Mouse (Mus musculus): Measurements from ENCODE around the gene Cnot6. TPM values are rescaled to one million over a fixed set of nuclear protein-coding genes. Genes with fewer than 3 reads are reported as not detected.

The Cnot6 gene
- polyA plus RNA-seq, 1 experiment = 74.3 TPM

DNA sequence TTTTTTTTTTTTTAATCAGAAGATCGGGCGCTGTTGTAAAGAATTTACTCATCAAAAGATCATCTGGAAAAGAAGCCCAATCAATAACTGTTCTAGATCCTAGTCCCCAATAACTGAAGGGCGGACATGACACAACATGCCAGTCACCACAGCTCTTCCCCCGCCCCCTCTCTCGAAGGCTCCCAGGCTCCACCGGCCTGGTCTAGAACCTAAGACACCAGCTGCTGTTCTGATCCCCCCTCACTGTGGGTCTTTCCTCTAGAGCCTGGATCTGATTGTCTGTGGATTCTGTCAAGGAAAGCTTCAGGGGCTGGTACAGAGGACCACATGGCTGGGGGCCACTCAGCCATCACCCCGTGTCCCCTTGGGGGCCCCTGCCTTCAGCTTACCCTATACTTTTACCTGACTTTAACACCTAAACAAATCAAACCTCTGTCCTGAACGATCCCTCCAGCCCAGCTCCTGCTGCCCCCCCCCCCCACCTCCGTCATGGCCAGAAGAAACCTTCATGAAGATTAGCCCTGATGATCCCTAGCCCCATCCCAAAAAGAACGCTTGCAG, 60.7 kb downstream of the Cnot6 start:
- no peak for DNase-seq (ENCODE audit: low read depth)
- no peak for TF ChIP-seq CTCF (IDR thresholded peaks at IDR 0.05; ENCODE audit: borderline replicate concordance, extremely low read depth, insufficient read depth, insufficient read length)

DNA sequence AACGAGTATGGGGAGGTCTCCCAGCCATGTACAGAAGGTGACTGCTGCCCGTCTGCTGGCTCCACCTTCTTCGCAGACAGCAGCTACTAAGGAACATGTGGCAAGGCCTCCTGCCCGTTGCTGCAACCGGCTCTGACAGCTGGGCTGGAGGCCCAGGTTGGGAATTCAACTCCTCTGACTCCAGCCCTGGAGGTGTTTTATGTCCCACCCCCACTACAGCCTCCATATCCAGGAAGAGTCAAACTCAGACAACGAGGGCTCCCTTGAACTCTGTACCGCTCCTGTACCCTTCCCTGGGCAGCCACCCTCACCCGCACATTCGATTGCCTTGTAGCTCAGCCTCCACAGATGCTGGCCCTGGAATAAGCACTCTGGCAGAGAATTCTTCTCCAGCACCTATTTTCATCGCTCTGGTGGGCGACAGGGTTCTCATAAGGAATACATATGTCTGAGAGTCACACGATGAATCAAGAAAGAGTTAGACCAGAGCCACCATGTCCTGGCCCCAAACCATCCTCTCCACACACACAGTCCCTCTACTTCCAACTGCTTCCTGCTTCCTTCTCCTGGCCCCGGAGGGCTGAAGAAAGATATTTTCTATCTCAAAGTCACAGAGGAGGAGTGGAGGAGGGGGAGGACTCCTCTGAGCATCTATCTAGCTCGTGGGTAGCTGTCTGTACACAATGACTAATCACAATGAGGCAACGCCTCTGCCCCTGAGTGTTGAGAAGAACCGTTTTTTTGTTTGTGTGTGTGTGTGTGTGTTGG, 61.3 kb downstream of the Cnot6 start:
- no peak for TF ChIP-seq POLR2A (IDR thresholded peaks at IDR 0.05; ENCODE audit: borderline replicate concordance, extremely low read depth, insufficient read depth, insufficient read length, poor library complexity, severe bottlenecking)
- DNase-seq (ENCODE audit: low read depth) = no peak

DNA sequence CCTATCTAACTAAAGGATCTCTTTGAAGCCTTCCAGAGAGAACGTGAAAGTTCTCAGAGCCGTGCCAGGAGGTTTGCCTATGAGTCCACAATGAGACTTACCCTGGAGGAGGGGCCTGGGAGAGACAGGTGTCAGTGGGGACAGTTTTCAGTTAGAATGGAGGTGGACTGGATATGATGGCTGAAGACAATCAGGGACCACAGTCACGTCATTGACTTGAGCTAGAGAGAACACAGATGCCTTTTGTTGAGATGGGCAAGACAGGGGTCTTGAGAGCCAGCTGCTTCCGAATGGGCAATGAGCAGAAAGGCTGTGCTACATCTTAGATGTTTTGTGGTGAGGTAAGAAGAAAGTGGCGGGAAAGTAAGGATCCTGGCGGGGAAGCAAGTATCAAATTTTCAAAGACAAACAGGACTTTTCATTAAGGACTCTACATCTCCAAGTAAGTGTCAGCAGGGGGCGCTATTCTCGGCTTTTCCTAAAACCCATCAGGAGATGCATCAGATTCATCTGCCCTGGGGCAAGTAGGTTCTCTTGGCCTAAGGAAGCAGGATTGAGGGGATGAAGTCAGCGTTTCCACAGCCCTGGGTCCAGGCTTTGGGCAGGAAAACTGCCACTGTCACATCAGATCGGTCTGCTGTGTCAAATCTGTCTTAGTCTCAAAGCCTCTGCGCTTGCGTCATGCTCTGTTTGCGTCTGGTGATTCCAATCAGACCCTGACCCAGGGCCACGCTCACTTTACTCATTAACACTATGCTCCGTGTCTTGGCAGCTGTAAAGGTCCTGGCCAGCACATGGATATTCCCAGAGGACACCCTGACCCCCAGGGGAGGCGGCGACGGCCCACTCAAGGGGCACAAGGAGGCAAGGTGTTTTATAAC, 62.2 kb downstream of the Cnot6 start:
- TF ChIP-seq POLR2A (IDR thresholded peaks at IDR 0.05; ENCODE audit: borderline replicate concordance, extremely low read depth, insufficient read depth, insufficient read length, poor library complexity, severe bottlenecking) = no peak
- peak; percentile 45; the same call in 1 of the 2 replicates for TF ChIP-seq CTCF (IDR thresholded peaks at IDR 0.05; ENCODE audit: borderline replicate concordance, extremely low read depth, insufficient read depth, insufficient read length)
- peak; percentile 42 for DNase-seq (ENCODE audit: low read depth)

DNA sequence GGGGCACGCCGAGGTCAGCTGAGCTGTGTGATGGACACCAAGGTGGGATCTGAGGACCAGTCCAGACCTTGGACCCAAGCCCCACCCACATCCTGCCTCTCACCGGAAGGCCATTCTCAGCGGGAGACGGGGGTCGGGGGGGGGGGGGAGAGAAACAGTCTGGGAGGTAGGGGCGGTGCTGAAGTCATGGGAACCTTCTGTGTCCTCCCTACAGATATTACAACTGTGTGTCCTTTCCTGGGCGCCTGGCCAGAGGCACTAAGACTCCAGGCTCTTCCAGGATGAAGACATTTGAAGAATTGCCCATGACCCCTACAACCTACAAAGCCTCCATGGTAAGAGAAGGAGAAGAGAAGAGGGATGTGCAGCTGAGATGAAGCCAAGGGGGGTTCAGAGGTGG, 66.8 kb downstream of the Cnot6 start:
- TF ChIP-seq POLR2A (IDR thresholded peaks at IDR 0.05; ENCODE audit: borderline replicate concordance, extremely low read depth, insufficient read depth, insufficient read length, poor library complexity, severe bottlenecking) (no peak), CTCF (IDR thresholded peaks at IDR 0.05; ENCODE audit: borderline replicate concordance, extremely low read depth, insufficient read depth, insufficient read length) (no peak)
- no peak for DNase-seq (ENCODE audit: low read depth)

DNA sequence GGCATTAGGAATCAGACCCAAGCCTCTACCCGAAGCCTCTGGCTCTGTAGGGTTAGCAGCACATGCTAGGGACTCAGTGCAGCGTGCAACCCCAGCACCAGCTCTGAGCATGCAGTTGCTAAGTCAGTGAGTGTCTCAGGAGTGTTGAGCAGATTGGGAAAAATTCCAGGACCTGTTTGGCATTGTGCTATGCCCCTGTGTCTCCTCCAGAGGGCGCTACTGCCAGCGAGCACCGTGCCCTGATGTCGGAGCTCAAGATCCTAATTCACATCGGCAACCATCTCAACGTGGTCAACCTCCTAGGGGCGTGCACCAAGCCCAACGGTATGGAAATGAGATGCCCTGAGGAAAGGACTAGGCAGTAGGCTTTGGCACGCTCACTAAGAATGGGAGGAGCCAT, 76.1 kb downstream of the Cnot6 start:
- TF ChIP-seq POLR2A (IDR thresholded peaks at IDR 0.05; ENCODE audit: borderline replicate concordance, extremely low read depth, insufficient read depth, insufficient read length, poor library complexity, severe bottlenecking) (no peak), CTCF (IDR thresholded peaks at IDR 0.05; ENCODE audit: borderline replicate concordance, extremely low read depth, insufficient read depth, insufficient read length) (peak; percentile 64)
- peak; percentile 18 for DNase-seq (ENCODE audit: low read depth)

DNA sequence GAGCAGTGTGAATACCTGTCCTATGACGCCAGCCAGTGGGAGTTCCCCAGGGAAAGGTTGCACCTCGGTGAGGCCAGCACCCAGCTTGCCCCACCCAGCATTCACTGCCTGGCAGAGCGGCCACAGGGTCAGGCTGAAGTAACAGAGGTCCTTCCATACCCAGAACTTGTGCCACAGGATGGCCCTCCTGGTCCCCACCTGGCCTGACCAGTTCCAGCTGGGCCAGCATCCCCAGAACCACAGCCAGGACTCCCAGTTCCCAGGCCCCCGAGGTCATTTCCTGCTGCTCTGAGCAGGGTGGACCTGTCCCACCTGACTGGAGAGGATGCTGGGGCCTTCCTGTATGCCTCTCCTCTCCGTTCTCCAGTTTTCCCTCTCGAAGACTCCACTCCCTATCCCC, 76.9 kb downstream of the Cnot6 start:
- DNase-seq (ENCODE audit: low read depth) = no peak
- TF ChIP-seq CTCF (IDR thresholded peaks at IDR 0.05; ENCODE audit: borderline replicate concordance, extremely low read depth, insufficient read depth, insufficient read length) (no peak), POLR2A (IDR thresholded peaks at IDR 0.05; ENCODE audit: borderline replicate concordance, extremely low read depth, insufficient read depth, insufficient read length, poor library complexity, severe bottlenecking) (no peak)

DNA sequence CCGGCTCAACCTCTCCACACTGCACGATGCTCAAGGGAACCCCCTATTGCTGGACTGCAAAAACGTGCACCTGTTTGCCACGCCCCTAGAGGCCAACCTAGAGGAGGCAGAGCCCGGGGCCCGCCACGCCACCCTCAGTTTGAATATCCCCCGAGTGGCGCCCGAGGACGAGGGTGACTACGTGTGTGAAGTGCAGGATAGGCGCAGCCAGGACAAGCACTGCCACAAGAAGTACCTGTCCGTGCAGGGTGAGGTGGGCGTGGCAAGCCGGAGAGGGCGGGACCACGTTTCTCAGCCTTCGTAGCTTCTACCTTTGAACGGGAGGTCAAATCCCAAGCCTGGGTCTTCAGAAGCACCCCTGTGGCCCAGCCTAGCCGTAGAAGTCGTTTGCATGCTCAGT, 78.4 kb downstream of the Cnot6 start:
- no peak for DNase-seq (ENCODE audit: low read depth)
- TF ChIP-seq CTCF (IDR thresholded peaks at IDR 0.05; ENCODE audit: borderline replicate concordance, extremely low read depth, insufficient read depth, insufficient read length) = no peak
- no peak for TF ChIP-seq POLR2A (IDR thresholded peaks at IDR 0.05; ENCODE audit: borderline replicate concordance, extremely low read depth, insufficient read depth, insufficient read length, poor library complexity, severe bottlenecking)

DNA sequence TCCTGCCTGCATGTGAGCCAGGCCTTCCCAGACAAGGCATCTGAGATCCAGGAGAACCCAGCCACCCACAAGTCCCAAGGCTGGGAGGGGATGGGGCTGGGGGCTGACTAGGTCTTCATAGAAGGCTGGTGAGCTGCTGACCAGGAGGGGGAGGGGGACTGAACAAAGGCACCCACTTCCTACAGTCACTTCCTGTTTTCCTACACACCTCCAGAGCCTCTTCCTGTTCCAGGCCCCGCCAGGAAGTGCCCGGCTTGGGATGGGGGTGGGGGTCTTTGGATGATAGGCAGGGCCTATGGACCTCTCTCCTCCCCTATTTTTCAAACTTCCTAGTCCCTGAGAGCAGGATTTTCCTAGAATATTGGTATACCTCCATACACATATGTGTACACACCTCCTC, 80.3 kb downstream of the Cnot6 start:
- no peak for DNase-seq (ENCODE audit: low read depth)
- TF ChIP-seq CTCF (IDR thresholded peaks at IDR 0.05; ENCODE audit: borderline replicate concordance, extremely low read depth, insufficient read depth, insufficient read length) = no peak

DNA sequence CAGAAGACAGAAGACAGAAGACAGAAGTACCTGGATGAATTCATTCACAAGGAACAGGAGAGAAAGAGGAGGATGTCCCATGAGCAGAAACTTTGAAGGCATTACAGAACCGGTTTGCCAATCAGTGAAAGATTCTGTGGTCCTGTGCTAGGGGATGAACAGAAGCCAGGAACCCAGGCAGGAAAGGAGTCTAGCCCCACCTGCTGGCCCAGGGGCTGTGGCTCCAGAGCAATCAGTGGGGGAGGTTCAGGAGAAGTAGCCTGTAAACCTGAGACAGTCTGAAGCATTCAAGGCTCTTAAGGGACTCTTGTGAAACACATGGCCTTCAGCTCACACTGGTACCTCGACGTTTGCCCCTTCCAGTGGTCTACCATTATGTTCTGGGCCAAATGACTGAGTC, 81.4 kb downstream of the Cnot6 start:
- TF ChIP-seq POLR2A (IDR thresholded peaks at IDR 0.05; ENCODE audit: borderline replicate concordance, extremely low read depth, insufficient read depth, insufficient read length, poor library complexity, severe bottlenecking) = no peak
- TF ChIP-seq CTCF (IDR thresholded peaks at IDR 0.05; ENCODE audit: borderline replicate concordance, extremely low read depth, insufficient read depth, insufficient read length) = peak; percentile 34; the same call in 1 of the 2 replicates
- DNase-seq (ENCODE audit: low read depth) = no peak

DNA sequence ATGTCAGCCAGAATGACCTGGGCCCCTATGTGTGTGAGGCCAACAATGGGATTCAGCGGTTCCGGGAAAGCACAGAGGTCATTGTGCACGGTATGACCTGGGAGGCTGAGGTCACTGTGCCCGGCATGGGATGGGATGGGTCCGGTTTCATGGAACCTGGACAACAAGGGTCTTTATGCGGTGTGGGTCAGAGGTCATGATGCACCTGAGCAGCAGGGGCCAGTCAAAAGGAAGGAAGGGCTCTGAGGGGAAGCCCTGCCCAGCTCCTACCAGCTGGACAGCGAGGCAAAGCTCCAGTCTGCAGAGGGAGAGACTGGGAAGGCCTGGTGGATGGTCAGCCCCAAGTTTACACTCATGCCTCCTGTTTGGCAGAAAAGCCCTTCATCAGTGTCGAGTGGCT, 85.8 kb downstream of the Cnot6 start:
- TF ChIP-seq CTCF (IDR thresholded peaks at IDR 0.05; ENCODE audit: borderline replicate concordance, extremely low read depth, insufficient read depth, insufficient read length) (no peak), POLR2A (IDR thresholded peaks at IDR 0.05; ENCODE audit: borderline replicate concordance, extremely low read depth, insufficient read depth, insufficient read length, poor library complexity, severe bottlenecking) (no peak)
- DNase-seq (ENCODE audit: low read depth) = no peak

DNA sequence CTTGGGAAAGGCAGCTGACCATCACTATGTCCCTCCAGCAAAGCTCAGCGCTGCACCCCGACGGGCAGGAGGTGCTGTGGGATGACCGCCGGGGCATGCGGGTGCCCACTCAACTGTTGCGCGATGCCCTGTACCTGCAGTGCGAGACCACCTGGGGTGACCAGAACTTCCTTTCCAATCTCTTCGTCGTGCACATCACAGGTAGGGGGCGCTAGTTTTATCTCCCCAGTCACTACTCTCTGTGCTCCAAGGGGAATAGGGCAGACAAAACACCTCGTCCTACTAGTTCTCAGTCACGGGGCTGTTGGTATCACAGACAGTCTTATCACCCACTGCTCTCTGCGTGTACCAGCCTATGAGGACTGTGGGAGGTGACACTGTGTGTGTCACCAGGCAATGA, 86.7 kb downstream of the Cnot6 start:
- TF ChIP-seq CTCF (IDR thresholded peaks at IDR 0.05; ENCODE audit: borderline replicate concordance, extremely low read depth, insufficient read depth, insufficient read length) (no peak), POLR2A (IDR thresholded peaks at IDR 0.05; ENCODE audit: borderline replicate concordance, extremely low read depth, insufficient read depth, insufficient read length, poor library complexity, severe bottlenecking) (no peak)
- DNase-seq (ENCODE audit: low read depth) = no peak

DNA sequence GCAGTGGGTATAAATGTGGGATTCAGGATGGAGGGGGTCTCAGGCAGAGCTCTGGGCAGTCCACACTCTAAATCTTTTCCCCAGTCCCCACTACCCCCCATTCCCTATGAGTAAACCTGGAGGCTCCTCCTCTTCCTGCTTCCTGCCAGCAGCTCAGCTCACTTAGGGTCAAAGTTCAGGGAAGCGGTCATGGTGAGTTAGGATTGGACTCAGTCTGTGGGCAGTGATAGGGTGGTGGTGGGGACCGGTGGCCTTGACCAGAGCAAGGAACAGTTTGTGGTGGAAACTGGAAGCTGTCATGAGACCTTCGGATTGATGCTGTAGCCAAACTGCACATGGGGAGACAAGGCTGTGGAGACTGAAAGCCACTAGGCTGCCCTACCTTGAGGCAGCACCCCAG, 88.4 kb downstream of the Cnot6 start:
- no peak for DNase-seq (ENCODE audit: low read depth)
- TF ChIP-seq POLR2A (IDR thresholded peaks at IDR 0.05; ENCODE audit: borderline replicate concordance, extremely low read depth, insufficient read depth, insufficient read length, poor library complexity, severe bottlenecking) = no peak
- TF ChIP-seq CTCF (IDR thresholded peaks at IDR 0.05; ENCODE audit: borderline replicate concordance, extremely low read depth, insufficient read depth, insufficient read length) = no peak
